Mouse (Mus musculus): ENCODE measurements around the gene Gm49321.
A peak's percentile ranks its signal among the peaks of the same experiment; 100 is the strongest.

Gm49321 gene

GRCm38 (mm10) chr12:73949318-73950058, 12.0 kb downstream of the Gm49321 start:
- DNase-seq (ENCODE audit: low read depth, low spot score): no peak

- DNase-seq (ENCODE audit: low read depth, low spot score): no peak
These were observed 15.4 kb downstream of the Gm49321 start for GRCm38 (mm10) chr12:73952879-73953278.

GRCm38 (mm10) chr12:73953420-73954186, 16.1 kb downstream of the Gm49321 start:
- DNase-seq (ENCODE audit: low read depth, low spot score): no peak

- DNase-seq (ENCODE audit: low read depth, low spot score): no peak
These were observed 17.3 kb downstream of the Gm49321 start for GRCm38 (mm10) chr12:73954785-73955184.

- DNase-seq (ENCODE audit: low read depth, low spot score): no peak
These were observed 20.2 kb downstream of the Gm49321 start for GRCm38 (mm10) chr12:73957676-73958075.

- DNase-seq (ENCODE audit: low read depth, low spot score): no peak
These were observed 21.4 kb downstream of the Gm49321 start for GRCm38 (mm10) chr12:73958830-73959229.

GRCm38 (mm10) chr12:73964291-73965281, 27.1 kb downstream of the Gm49321 start, which contains the start of gene Snapc1:
Gene Snapc1, plus strand, starts transcription at chr12:73964481.
- DNase-seq (ENCODE audit: low read depth, low spot score): peak; percentile 96

- DNase-seq (ENCODE audit: low read depth, low spot score): no peak
These were observed 31.7 kb downstream of the Gm49321 start for GRCm38 (mm10) chr12:73969142-73969541.

GRCm38 (mm10) chr12:73974584-73974983, 37.1 kb downstream of the Gm49321 start:
- DNase-seq (ENCODE audit: low read depth, low spot score): no peak

- DNase-seq (ENCODE audit: low read depth, low spot score): no peak
These were observed 40.7 kb downstream of the Gm49321 start for GRCm38 (mm10) chr12:73978144-73978543.

- no peak for DNase-seq (ENCODE audit: low read depth, low spot score)
These were observed 42.2 kb downstream of the Gm49321 start for GRCm38 (mm10) chr12:73979667-73980066.

GRCm38 (mm10) chr12:73982533-73982932, 45.1 kb downstream of the Gm49321 start:
- peak; percentile 10 for DNase-seq (ENCODE audit: low read depth, low spot score)

- no peak for DNase-seq (ENCODE audit: low read depth, low spot score)
These were observed 48.8 kb downstream of the Gm49321 start for GRCm38 (mm10) chr12:73986299-73986698.

- no peak for DNase-seq (ENCODE audit: low read depth, low spot score)
These were observed 51.0 kb downstream of the Gm49321 start for GRCm38 (mm10) chr12:73988393-73989008.

- peak; percentile 20 for DNase-seq (ENCODE audit: low read depth, low spot score)
These were observed 52.1 kb downstream of the Gm49321 start for GRCm38 (mm10) chr12:73989594-73989993.

GRCm38 (mm10) chr12:73996906-73997296, 59.4 kb downstream of the Gm49321 start:
- no peak for DNase-seq (ENCODE audit: low read depth, low spot score)

GRCm38 (mm10) chr12:73997297-73998127, 60.1 kb downstream of the Gm49321 start, which contains the start of gene Syt16:
Gene Syt16, plus strand, starts transcription at chr12:73997661.
- DNase-seq (ENCODE audit: low read depth, low spot score): no peak

- DNase-seq (ENCODE audit: low read depth, low spot score): no peak
These were observed 60.6 kb downstream of the Gm49321 start for GRCm38 (mm10) chr12:73998128-73998456.

- DNase-seq (ENCODE audit: low read depth, low spot score): no peak
These were observed 65.0 kb downstream of the Gm49321 start for GRCm38 (mm10) chr12:74002449-74002848.

GRCm38 (mm10) chr12:74009448-74009911, 72.0 kb downstream of the Gm49321 start:
- DNase-seq (ENCODE audit: low read depth, low spot score): peak; percentile 22
